Mouse (Mus musculus): ENCODE results near the gene Copb2. TPM values are rescaled to one million over a fixed set of nuclear protein-coding genes. Genes with fewer than 3 reads are reported as not detected.
A peak's percentile ranks its signal among the peaks of the same experiment; 100 is the strongest.

Copb2 gene
- 112 and 124 TPM in 2 replicates for polyA plus RNA-seq (2015; fragmentation: Nextera tagmentation; extraction: Ambion mirVana)

GRCm38 (mm10) chr9:98563137-98564126, at the start of gene Copb2:
Gene Copb2 (plus strand): TSS chr9:98563721.
- H3K27ac ChIP-seq (replicated peaks) = peak within 1 kb of the TSS; percentile 87
- H3K4me3 ChIP-seq (replicated peaks) = peak within 1 kb of the TSS; percentile 99
- H3K9ac ChIP-seq (replicated peaks) = peak within 1 kb of the TSS; percentile 96
- peak; percentile 99 for ATAC-seq (ENCODE audit: low FRiP score)
- peaks cover 24% of the 10 kb centered on the region for H3K4me1 ChIP-seq
- H3K9me3 ChIP-seq (replicated peaks) = no peaks in the 10 kb centered on the region
- peak within 1 kb of the TSS; percentile 73 for H3K4me2 ChIP-seq
- 0 out of 2 replicates have a peak, but pooled peaks cover 2% of the 10 kb centered on the region for H3K27me3 ChIP-seq (replicated peaks)
- peaks cover 6% of the 10 kb centered on the region for H3K36me3 ChIP-seq
- WGBS = under 1% methylated on average over 76 of the region's 76 CpGs

- H3K27me3 ChIP-seq (replicated peaks) = no peaks in the 10 kb centered on the region
- 0 out of 2 replicates have a peak, but pooled peaks have one; percentile 27 for ATAC-seq (ENCODE audit: low FRiP score)
- no peak overlapping the region for H3K4me2 ChIP-seq
- H3K27ac ChIP-seq (replicated peaks) = no peak overlapping the region
- H3K4me1 ChIP-seq = peaks cover 20% of the 10 kb centered on the region
- no peak overlapping the region for H3K9ac ChIP-seq (replicated peaks)
- H3K4me3 ChIP-seq (replicated peaks) = no peak overlapping the region
- no peaks in the 10 kb centered on the region for H3K9me3 ChIP-seq (replicated peaks)
- H3K36me3 ChIP-seq = no peaks in the 10 kb centered on the region
- 72% methylated on average over 2 of the region's 2 CpGs for WGBS
These were observed 39.6 kb upstream of the Copb2 start for GRCm38 (mm10) chr9:98523872-98524271.

- peak overlapping the region; percentile 66 for H3K27ac ChIP-seq (replicated peaks)
- ATAC-seq (ENCODE audit: low FRiP score) = peak; percentile 88
- H3K4me1 ChIP-seq = peaks cover 20% of the 10 kb centered on the region
- no peaks in the 10 kb centered on the region for H3K27me3 ChIP-seq (replicated peaks)
- H3K9ac ChIP-seq (replicated peaks) = no peak overlapping the region
- no peaks in the 10 kb centered on the region for H3K36me3 ChIP-seq
- no peak overlapping the region for H3K4me3 ChIP-seq (replicated peaks)
- WGBS = 34% methylated on average over 7 of the region's 7 CpGs
- H3K4me2 ChIP-seq = peak overlapping the region; percentile 6; the same call in 1 of the 2 replicates
- H3K9me3 ChIP-seq (replicated peaks) = no peaks in the 10 kb centered on the region
These were observed 38.6 kb upstream of the Copb2 start for GRCm38 (mm10) chr9:98524786-98525542.

- Histone ChIP-seq H3K9ac (replicated peaks) (no peak overlapping the region), H3K36me3 (no peaks in the 10 kb centered on the region), H3K27ac (replicated peaks) (peak overlapping the region; percentile 66; the same call in 1 of the 2 replicates), H3K4me1 (peaks cover 20% of the 10 kb centered on the region), H3K9me3 (replicated peaks) (no peaks in the 10 kb centered on the region), H3K27me3 (replicated peaks) (no peaks in the 10 kb centered on the region), H3K4me2 (no peak overlapping the region), H3K4me3 (replicated peaks) (no peak overlapping the region)
- no peak for ATAC-seq (ENCODE audit: low FRiP score)
- 30% methylated on average over 7 of the region's 7 CpGs for WGBS
These were observed 38.0 kb upstream of the Copb2 start for GRCm38 (mm10) chr9:98525543-98525924.

GRCm38 (mm10) chr9:98527226-98527625, 36.3 kb upstream of the Copb2 start:
- 75% methylated on average over 7 of the region's 7 CpGs for whole genome bisulfite sequencing
- no peak overlapping the region for H3K9ac ChIP-seq (replicated peaks)

GRCm38 (mm10) chr9:98529776-98530175, 33.7 kb upstream of the Copb2 start:
- H3K9me3 ChIP-seq (replicated peaks) = no peaks in the 10 kb centered on the region
- H3K4me2 ChIP-seq = no peak overlapping the region
- H3K9ac ChIP-seq (replicated peaks) = no peak overlapping the region
- H3K27ac ChIP-seq (replicated peaks) = no peak overlapping the region
- peaks cover 9% of the 10 kb centered on the region for H3K4me1 ChIP-seq
- 77% methylated on average over 4 of the region's 4 CpGs for WGBS
- ATAC-seq (ENCODE audit: low FRiP score) = no peak
- H3K36me3 ChIP-seq = no peaks in the 10 kb centered on the region
- H3K27me3 ChIP-seq (replicated peaks) = no peaks in the 10 kb centered on the region
- no peak overlapping the region for H3K4me3 ChIP-seq (replicated peaks)

More at GRCm38 (mm10) chr9:98527226-98527625, 36.3 kb upstream of the Copb2 start:
- Histone ChIP-seq H3K4me3 (replicated peaks) (no peak overlapping the region), H3K4me1 (peaks cover 20% of the 10 kb centered on the region), H3K27ac (replicated peaks) (no peak overlapping the region), H3K36me3 (no peaks in the 10 kb centered on the region), H3K9me3 (replicated peaks) (no peaks in the 10 kb centered on the region), H3K27me3 (replicated peaks) (no peaks in the 10 kb centered on the region), H3K4me2 (no peak overlapping the region)
- ATAC-seq (ENCODE audit: low FRiP score) = no peak

- H3K4me3 ChIP-seq (replicated peaks) = no peak overlapping the region
- no peak overlapping the region for H3K9ac ChIP-seq (replicated peaks)
- no peaks in the 10 kb centered on the region for H3K9me3 ChIP-seq (replicated peaks)
- H3K27me3 ChIP-seq (replicated peaks) = no peaks in the 10 kb centered on the region
- ATAC-seq (ENCODE audit: low FRiP score) = no peak
- WGBS = 58% methylated on average over 2 of the region's 2 CpGs
- no peak overlapping the region for H3K27ac ChIP-seq (replicated peaks)
- no peaks in the 10 kb centered on the region for H3K36me3 ChIP-seq
- no peaks in the 10 kb centered on the region for H3K4me1 ChIP-seq
- H3K4me2 ChIP-seq = no peak overlapping the region
These were observed 32.5 kb upstream of the Copb2 start for GRCm38 (mm10) chr9:98530999-98531398.

GRCm38 (mm10) chr9:98534675-98535280, 28.7 kb upstream of the Copb2 start:
- no peaks in the 10 kb centered on the region for H3K9me3 ChIP-seq (replicated peaks)
- no peaks in the 10 kb centered on the region for H3K27me3 ChIP-seq (replicated peaks)
- H3K36me3 ChIP-seq = no peaks in the 10 kb centered on the region
- no peak overlapping the region for H3K4me3 ChIP-seq (replicated peaks)
- H3K4me1 ChIP-seq = peaks cover 7% of the 10 kb centered on the region
- ATAC-seq (ENCODE audit: low FRiP score) = no peak
- H3K4me2 ChIP-seq = no peak overlapping the region
- no peak overlapping the region for H3K9ac ChIP-seq (replicated peaks)
- H3K27ac ChIP-seq (replicated peaks) = no peak overlapping the region
- WGBS = 79% methylated on average over 4 of the region's 4 CpGs

- Histone ChIP-seq H3K36me3 (no peaks in the 10 kb centered on the region), H3K9ac (replicated peaks) (no peak overlapping the region)
- ATAC-seq (ENCODE audit: low FRiP score) = no peak
These were observed 27.8 kb upstream of the Copb2 start for GRCm38 (mm10) chr9:98535763-98536162.

GRCm38 (mm10) chr9:98538017-98538712, 25.4 kb upstream of the Copb2 start:
- peak overlapping the region; percentile 26; the same call in 1 of the 2 replicates for H3K9ac ChIP-seq (replicated peaks)
- H3K27me3 ChIP-seq (replicated peaks) = peaks cover 3% of the 10 kb centered on the region; the same call in 1 of the 2 replicates
- no peaks in the 10 kb centered on the region for H3K36me3 ChIP-seq
- H3K4me1 ChIP-seq = peaks cover 7% of the 10 kb centered on the region
- 0 out of 2 replicates have a peak overlapping the region, but pooled peaks have one; percentile 3 for H3K4me3 ChIP-seq (replicated peaks)
- peak; percentile 79 for ATAC-seq (ENCODE audit: low FRiP score)
- 42% methylated on average over 13 of the region's 13 CpGs for WGBS
- no peak overlapping the region for H3K27ac ChIP-seq (replicated peaks)
- H3K4me2 ChIP-seq = peak overlapping the region; percentile 48
- no peaks in the 10 kb centered on the region for H3K9me3 ChIP-seq (replicated peaks)

More at GRCm38 (mm10) chr9:98535763-98536162, 27.8 kb upstream of the Copb2 start:
- H3K4me1 ChIP-seq = peaks cover 7% of the 10 kb centered on the region
- H3K27me3 ChIP-seq (replicated peaks) = peaks cover 3% of the 10 kb centered on the region; the same call in 1 of the 2 replicates
- H3K9me3 ChIP-seq (replicated peaks) = no peaks in the 10 kb centered on the region
- H3K4me3 ChIP-seq (replicated peaks) = no peak overlapping the region
- no peak overlapping the region for H3K27ac ChIP-seq (replicated peaks)
- H3K4me2 ChIP-seq = no peak overlapping the region
